Mouse (Mus musculus): ENCODE data around the gene St6gal1. TPM values are rescaled to one million over a fixed set of nuclear protein-coding genes. Genes with fewer than 3 reads are reported as not detected.
"Not testable (repeated sequence)": the region's sequence is repeated elsewhere in the genome, so short reads cannot be mapped to it uniquely, and the experiment has no call there.

St6gal1 gene
- total RNA-seq (2021): 1 to 10 TPM; 6.4 to 8.9 TPM
- long read RNA-seq, experiment 1, full-length matches to known transcripts: 4 of 5 reads
- long read RNA-seq, experiment 1, partial matches to known transcripts: 1 of 5 reads
- long read RNA-seq, experiment 1, other reads (novel, unspliced or antisense): 0 of 5 reads
- long read RNA-seq, experiment 2, full-length matches to known transcripts: 1 of 8 reads
- long read RNA-seq, experiment 2, partial matches to known transcripts: 4 of 8 reads
- long read RNA-seq, experiment 2, other reads (novel, unspliced or antisense): 3 of 8 reads

GRCm38 (mm10) chr16:23224671-23225068 lies at the start of gene St6gal1:
Gene St6gal1, plus strand, starts transcription at chr16:23224740.
- DNase-seq: peak; percentile 76
- intact Hi-C loops (cut with DNase I; ENCODE audit: low total_unique reads): no loop called here

DNA sequence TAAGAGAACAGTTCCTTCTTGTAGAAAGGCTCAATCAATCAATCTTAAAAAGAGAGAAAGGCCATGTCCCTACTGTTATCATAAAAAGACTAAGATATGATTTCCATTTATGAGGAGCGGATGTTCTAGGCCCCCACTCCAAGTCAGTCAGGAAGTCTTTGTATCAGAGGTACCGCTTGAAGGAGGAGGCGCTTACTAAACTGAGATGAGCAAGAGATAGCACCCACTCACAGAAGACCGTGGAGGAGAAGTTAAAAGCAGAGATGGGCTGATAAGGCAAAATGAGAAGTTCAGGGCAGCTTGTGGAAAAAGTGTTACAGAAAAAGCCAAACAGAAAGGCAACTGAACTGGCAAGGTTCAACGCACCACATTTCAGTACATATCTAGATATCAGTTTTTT lies 49.7 kb upstream of the St6gal1 start:
- intact Hi-C loops (cut with DNase I; ENCODE audit: low total_unique reads): no loop called here
- no peak for DNase-seq

DNA sequence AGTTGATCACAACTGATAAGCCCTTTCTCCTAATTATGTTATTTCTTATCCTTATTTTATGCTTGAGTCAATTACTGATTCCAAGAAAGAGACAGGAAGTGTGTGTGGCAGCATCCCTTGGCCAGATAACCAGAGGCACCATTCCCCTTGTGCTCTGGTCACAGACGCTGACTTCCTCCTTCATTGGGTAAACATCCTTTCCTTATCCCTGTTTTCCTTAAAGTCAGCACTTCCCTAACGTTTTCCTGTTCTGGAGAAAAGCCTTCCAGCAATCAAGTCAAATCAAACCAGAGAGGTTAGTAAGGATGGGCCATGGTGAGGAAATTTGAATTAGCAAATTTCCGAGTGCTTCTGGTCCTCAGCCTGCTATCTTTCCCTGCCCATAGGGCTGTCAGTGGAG lies 48.6 kb upstream of the St6gal1 start:
- no peak for DNase-seq
- intact Hi-C loops (cut with DNase I; ENCODE audit: low total_unique reads): no loop called here

DNA sequence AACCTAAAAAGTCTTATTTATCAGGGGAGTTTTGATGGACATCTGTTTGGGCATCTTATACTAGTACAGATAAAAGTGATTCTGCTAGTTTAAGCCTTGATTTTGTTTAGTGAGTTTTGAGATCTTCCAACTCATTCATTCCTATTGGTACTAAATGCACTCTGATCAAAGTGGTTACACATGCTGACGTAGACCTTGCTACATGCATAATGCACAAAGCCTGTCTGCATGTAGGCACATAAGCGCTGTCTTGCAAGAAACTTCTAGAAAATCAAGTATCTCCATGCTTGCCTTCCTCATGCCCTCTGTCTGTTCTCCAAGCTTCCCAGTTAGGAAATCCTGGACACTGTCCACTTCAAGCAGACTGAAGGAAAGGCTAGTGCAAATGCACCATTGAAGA lies 46.7 kb upstream of the St6gal1 start:
- intact Hi-C loops (cut with DNase I; ENCODE audit: low total_unique reads): no loop called here
- no peak for DNase-seq

DNA sequence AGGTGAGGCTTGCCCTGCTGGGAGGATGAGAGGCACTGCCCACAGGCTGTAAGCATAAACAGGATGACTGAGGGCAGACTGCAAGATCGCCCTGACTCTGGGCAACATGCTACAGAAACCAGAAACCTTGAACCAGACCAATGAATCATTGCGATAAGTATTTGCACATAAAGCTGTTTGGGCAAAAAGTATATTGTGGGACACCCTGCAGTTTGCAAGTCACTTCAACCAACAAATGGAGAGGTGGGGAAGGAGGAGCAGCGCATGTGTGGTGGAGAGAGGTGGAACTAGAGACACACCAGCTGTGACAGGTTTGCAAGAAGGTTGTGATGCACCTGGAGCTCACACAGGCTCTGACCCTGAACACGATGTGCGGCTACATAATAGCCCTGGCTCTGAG lies 45.7 kb upstream of the St6gal1 start:
- intact Hi-C loops (cut with DNase I; ENCODE audit: low total_unique reads): no loop called here
- no peak for DNase-seq

DNA sequence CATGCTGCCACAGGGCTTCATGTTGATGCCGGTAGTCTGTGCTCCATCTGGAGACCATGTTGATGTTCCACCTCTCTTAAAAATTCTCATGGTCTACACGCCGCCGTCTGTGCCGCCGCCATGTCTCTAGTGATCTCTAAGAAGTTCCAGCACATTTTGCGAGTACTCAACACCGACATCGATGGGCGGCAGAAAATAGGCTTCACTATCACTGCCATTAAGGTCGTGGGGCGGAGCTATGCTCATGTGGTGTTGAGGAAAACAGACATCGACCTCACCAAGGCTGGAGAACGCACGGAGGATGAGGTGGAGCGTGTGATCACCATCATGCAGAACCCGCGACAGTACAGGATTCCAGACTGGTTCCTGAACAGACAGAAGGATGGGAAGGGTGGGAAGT lies 45.1 kb upstream of the St6gal1 start:
- DNase-seq; intact Hi-C loops (cut with DNase I; ENCODE audit: low total_unique reads): not testable (repeated sequence)

DNA sequence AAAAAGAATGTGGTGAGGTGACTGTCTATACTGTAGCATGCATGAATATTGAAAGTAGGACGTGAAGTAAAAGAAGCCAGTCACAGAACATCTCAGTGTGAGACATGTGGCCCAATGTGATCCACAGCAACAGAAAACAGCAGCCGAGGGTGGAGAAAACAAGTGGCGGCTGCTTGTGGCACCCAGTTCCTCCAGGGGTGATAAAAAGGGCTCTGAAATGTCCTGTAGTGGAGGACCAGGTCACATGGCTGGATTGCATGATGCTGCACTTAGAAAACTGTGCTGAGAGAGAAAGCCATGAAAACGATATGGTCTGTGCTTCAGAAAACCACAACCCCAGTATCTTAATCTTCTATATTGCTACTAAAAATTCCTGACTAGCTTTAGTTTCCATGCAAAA lies 43.5 kb upstream of the St6gal1 start:
- intact Hi-C loops (cut with DNase I; ENCODE audit: low total_unique reads): no loop called here
- no peak for DNase-seq

GRCm38 (mm10) chr16:23181487-23181886 lies 43.1 kb upstream of the St6gal1 start:
- DNase-seq: no peak
- intact Hi-C loops (cut with DNase I; ENCODE audit: low total_unique reads): no loop called here

DNA sequence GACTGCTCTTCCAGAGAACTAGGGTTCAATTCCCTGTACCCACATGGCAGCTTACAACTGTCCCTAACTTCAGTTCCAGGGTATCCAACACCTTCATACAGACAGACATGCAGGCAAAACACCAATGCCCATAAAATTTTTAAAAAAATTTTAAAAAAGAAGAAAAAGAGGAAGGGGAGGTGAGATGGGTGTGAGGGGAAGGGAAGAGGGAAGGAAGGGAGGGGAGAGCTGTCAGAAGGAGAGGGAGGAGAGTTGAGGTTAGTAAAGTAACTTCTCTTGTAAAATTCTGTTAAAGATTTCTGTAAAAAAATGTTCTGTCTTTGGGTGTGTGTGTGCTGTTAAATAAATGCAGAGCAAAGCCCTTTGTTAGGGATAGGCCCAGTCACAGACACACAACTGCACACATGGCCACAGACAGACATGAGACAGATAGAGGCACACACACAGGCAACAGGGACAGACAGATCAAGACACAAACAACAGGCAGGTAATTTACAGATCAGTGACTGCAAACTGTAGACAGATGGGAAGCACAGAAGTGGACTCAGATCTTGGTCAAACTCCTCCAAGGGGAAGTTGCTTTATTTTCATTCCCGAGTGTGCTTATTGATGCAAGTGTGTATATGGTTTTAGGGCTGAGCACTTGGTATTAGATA lies 42.5 kb upstream of the St6gal1 start:
- intact Hi-C loops (cut with DNase I; ENCODE audit: low total_unique reads): no loop called here
- DNase-seq: no peak

GRCm38 (mm10) chr16:23185824-23186223 lies 38.7 kb upstream of the St6gal1 start:
- intact Hi-C loops (cut with DNase I; ENCODE audit: low total_unique reads): no loop called here
- DNase-seq: no peak

- intact Hi-C loops (cut with DNase I; ENCODE audit: low total_unique reads): no loop called here
- DNase-seq: no peak
Observed at GRCm38 (mm10) chr16:23186418-23186817, 38.1 kb upstream of the St6gal1 start.

GRCm38 (mm10) chr16:23187983-23188382 lies 36.6 kb upstream of the St6gal1 start:
- DNase-seq: no peak
- intact Hi-C loops (cut with DNase I; ENCODE audit: low total_unique reads): no loop called here

DNA sequence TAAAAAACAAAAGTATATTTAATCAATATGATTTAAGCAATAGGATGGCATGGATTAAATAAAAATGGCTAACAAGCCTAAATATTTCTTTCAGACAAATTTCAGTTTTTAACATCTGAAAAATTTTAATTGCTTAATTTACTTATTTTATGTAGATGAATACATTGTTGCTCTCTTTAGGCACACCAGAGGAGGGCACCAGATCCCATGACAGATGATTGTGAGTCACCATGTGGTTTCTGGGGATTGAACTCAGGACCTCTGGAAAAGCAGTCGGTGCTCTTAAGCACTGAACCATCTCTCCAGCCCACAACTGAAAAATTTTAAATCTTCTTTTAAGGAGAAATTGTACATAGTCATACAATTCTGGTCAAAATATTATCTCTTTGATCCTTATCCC lies 34.9 kb upstream of the St6gal1 start:
- intact Hi-C loops (cut with DNase I; ENCODE audit: low total_unique reads): no loop called here
- DNase-seq: no peak

GRCm38 (mm10) chr16:23191560-23192242 lies 32.8 kb upstream of the St6gal1 start:
- DNase-seq: no peak
- intact Hi-C loops (cut with DNase I; ENCODE audit: low total_unique reads): no loop called here

GRCm38 (mm10) chr16:23195618-23196017 lies 28.9 kb upstream of the St6gal1 start:
- intact Hi-C loops (cut with DNase I; ENCODE audit: low total_unique reads): no loop called here
- no peak for DNase-seq

- no peak for DNase-seq
- intact Hi-C loops (cut with DNase I; ENCODE audit: low total_unique reads): no loop called here
Observed at GRCm38 (mm10) chr16:23196296-23196695, 28.2 kb upstream of the St6gal1 start.

DNA sequence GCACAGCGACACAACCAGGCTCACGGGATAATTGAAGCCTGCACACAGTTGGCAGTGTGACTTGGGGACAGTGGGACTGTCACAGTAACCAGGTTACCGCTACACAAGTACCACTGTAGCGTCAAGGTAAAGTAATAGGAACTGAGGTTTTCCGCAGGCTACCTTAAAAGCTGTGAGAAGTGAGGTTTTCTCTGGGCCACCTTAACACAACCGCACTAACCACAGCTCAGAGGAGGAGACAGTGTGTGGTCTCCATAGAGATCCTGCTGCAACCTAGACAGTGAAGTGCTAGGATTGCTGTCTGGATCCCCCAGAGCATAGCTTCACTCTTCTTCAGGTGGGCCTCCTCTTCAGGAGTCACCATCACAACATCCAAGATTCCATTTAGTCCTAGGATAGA lies 27.7 kb upstream of the St6gal1 start:
- intact Hi-C loops (cut with DNase I; ENCODE audit: low total_unique reads): no loop called here
- no peak for DNase-seq

DNA sequence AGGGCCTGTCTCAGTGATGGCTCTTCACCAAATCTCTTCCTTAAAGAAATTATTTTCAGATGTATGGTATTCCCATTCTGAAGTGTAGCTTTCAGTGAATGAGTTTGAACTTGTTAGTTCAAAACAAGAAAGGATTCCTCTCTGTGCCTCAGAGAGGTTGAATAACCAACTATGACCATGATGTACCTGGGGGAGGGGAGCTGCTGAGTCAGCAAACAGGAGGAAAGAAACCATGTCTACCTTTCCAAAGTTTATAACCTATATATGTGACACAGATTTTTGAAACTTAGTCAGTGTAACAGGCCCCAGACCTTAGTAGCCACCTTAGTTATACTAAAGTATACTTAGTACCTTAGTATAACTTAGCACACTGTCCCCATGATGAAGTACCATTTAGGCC lies 23.0 kb upstream of the St6gal1 start:
- intact Hi-C loops (cut with DNase I; ENCODE audit: low total_unique reads): no loop called here
- no peak for DNase-seq

DNA sequence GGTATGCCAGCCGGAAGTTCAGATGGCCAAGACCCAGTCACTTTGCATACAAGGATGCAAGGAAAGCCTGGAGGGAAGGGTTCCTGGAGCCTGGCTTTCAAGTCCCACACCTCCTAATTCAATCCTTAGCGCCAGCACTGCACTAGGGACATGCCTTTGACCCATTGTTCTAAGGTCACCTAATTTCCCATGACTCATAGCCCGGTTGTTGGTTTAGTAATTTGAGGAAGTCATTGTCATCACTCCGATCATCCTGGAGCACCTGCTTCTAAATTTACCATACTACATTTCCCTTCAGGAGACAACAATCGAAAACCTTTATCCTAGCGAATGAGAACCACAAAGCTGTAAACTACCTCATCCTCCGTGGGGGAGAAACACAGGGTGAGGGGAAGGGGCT lies 10.2 kb upstream of the St6gal1 start:
- DNase-seq: no peak
- intact Hi-C loops (cut with DNase I; ENCODE audit: low total_unique reads): no loop called here

GRCm38 (mm10) chr16:23215241-23215900 lies 9.2 kb upstream of the St6gal1 start:
- DNase-seq: no peak
- intact Hi-C loops (cut with DNase I; ENCODE audit: low total_unique reads): no loop called here
